Mouse (Mus musculus) lung, adult 2 months (tissue): ENCODE results near the gene Fhad1.

Experiments used
- CTCF ChIP-seq: fragments of 200-500 bp; IDR thresholded peaks from 2 replicates; pipeline ENCODE4 v1.5.1; 2011; ENCODE audit warnings: mild to moderate bottlenecking, low read length, control low read depth; ENCODE audit not compliant: insufficient read depth
- POLR2A ChIP-seq: fragments of 200-500 bp; IDR thresholded peaks from 2 replicates; pipeline ENCODE4 v1.6.1; 2011; ENCODE audit warnings: low read depth, mild to moderate bottlenecking, control low read depth, low read length, borderline replicate concordance; ENCODE audit errors: extremely low read depth

DNA sequence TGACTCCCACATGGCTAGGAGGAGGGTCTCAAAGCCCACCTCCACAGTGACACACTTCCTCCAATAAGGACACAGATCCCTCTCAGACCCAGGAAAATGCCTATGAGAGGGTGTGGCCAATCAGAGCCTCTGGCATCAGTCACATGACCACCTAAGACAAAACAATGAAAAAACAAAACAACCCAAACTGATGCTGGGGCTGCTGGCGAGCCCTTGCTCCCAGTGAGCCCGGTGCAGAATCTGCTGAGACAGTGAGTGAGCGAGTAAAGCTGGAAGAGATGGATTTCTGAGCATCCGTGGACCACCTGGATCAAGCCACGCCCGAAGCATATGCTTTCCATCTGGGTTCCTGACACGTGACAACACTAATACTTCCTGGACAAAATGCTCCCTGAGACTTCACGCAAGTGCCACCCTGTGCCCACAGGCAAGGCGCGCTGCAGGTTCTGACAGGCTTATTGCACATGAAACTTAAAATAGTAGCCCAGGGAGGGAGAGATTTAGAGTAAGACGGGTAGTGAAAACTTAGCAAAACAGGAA lies 16.5 kb downstream of the Fhad1 start:
- TF ChIP-seq CTCF (no peak), POLR2A (no peak)
